Mouse (Mus musculus) midbrain, embryonic 11.5 days (tissue): ENCODE measurements at regions not wholly inside any gene's neighbourhood (a gene's known extent, or its start where the extent isn't known, plus 50 kb on each side); places are given as distances from the start of the nearest gene placed in this dataset.
A peak's percentile ranks its signal among the peaks of the same experiment; 100 is the strongest.

Experiments used
- ATAC-seq: fragments of 200-750 bp; cut with Nextera tagmentation; 2 replicates; pipeline ENCODE4 v1.8.0; 2017; ENCODE audit warnings: moderate TSS enrichment, moderate library complexity; ENCODE audit not compliant: low FRiP score
- DNase-seq: peaks from one replicate; pipeline ENCODE4 v3.0.0; 2015; ENCODE audit warnings: low spot score; ENCODE audit errors: missing footprints
- H3K27ac ChIP-seq: fragments of 300-500 bp; sonication (generic); 2 replicates; pipeline ENCODE4 v1.5.1; 2014; ENCODE audit warnings: low read depth, low read length
- H3K27me3 ChIP-seq: fragments of 300-500 bp; sonication (generic); 2 replicates; pipeline ENCODE4 v1.6.1; 2014; ENCODE audit warnings: mild to moderate bottlenecking, low read length, moderate library complexity, mixed read lengths; ENCODE audit not compliant: control insufficient read depth, insufficient read depth
- H3K36me3 ChIP-seq: fragments of 300-500 bp; sonication (generic); 2 replicates; pipeline ENCODE4 v1.6.1; 2014; ENCODE audit warnings: mild to moderate bottlenecking, low read length, moderate library complexity, mixed read lengths; ENCODE audit not compliant: control insufficient read depth, insufficient read depth
- H3K4me1 ChIP-seq: fragments of 300-500 bp; sonication (generic); 2 replicates; pipeline ENCODE4 v1.6.1; 2014; ENCODE audit warnings: low read length; ENCODE audit not compliant: control insufficient read depth, insufficient read depth
- H3K4me2 ChIP-seq: fragments of 300-500 bp; sonication (generic); 2 replicates; pipeline ENCODE4 v1.6.1; 2014; ENCODE audit warnings: mild to moderate bottlenecking, moderate library complexity
- H3K4me3 ChIP-seq: fragments of 300-500 bp; sonication (generic); 2 replicates; pipeline ENCODE4 v1.5.1; 2014; ENCODE audit warnings: low read depth, low read length
- H3K9ac ChIP-seq: fragments of 300-500 bp; sonication (generic); 2 replicates; pipeline ENCODE4 v1.6.1; 2014; ENCODE audit warnings: low read length
- H3K9me3 ChIP-seq: fragments of 300-500 bp; sonication (generic); 2 replicates; pipeline ENCODE4 v1.6.1; 2016; ENCODE audit warnings: low read length; ENCODE audit not compliant: control insufficient read depth
- WGBS: fragments of 180-500 bp; shearing (Covaris S2); extraction: QIAGEN DNeasy Blood & Tissue Kit; methylation state at CpG from one replicate; pipeline ENCODE4 v1.1.7; 2014; 5-methylcytosine and 5-hydroxymethylcytosine counted together

DNA sequence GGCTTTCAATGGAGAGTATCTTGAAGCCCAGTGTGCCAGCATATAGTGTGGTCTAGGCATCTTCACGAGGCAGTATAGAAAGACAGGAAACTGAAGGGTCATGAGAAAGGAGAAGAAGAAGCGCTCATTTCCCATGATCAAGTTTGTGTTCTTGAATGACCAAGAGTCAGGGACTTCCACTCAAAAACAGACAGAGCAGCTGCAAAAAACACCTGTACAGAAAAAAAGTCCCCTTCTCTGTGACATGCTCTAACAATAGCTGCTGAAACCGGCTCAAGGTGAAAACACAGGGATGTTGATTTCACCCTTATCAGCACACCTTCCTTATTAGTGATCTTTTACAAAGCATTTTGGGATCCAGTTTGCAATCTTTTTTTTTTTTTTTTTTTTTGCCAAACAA is 90.6 kb upstream of the Fam98a start:
- Histone ChIP-seq H3K4me2 (no peak overlapping the region), H3K4me3 (no peak overlapping the region), H3K9ac (no peak overlapping the region), H3K9me3 (no peaks in the 10 kb centered on the region), H3K4me1 (0 out of 2 replicates have a peak, but pooled peaks cover 2% of the 10 kb centered on the region), H3K27me3 (no peaks in the 10 kb centered on the region), H3K27ac (no peak overlapping the region), H3K36me3 (no peaks in the 10 kb centered on the region)
- WGBS = 85% methylated on average over 3 of the region's 3 CpGs
- DNase-seq (no peak), ATAC-seq (no peak)

- Histone ChIP-seq H3K9ac (no peak overlapping the region), H3K4me1 (0 out of 2 replicates have a peak, but pooled peaks cover 2% of the 10 kb centered on the region), H3K9me3 (no peaks in the 10 kb centered on the region), H3K4me2 (no peak overlapping the region), H3K36me3 (no peaks in the 10 kb centered on the region), H3K27ac (no peak overlapping the region), H3K27me3 (no peaks in the 10 kb centered on the region), H3K4me3 (no peak overlapping the region)
- DNase-seq (no peak), ATAC-seq (no peak)
- WGBS = 57% methylated on average over 6 of the region's 6 CpGs
Observed at GRCm38 (mm10) chr17:75641010-75641498, 89.3 kb upstream of the Fam98a start.

GRCm38 (mm10) chr17:75640575-75640974 is 88.8 kb upstream of the Fam98a start:
- H3K4me2 ChIP-seq = no peak overlapping the region
- H3K9ac ChIP-seq = no peak overlapping the region
- H3K27me3 ChIP-seq = no peaks in the 10 kb centered on the region
- no peak overlapping the region for H3K27ac ChIP-seq
- 79% methylated on average over 5 of the region's 5 CpGs for WGBS
- no peak overlapping the region for H3K4me3 ChIP-seq
- H3K4me1 ChIP-seq = 0 out of 2 replicates have a peak, but pooled peaks cover 2% of the 10 kb centered on the region
- no peak for DNase-seq
- no peaks in the 10 kb centered on the region for H3K9me3 ChIP-seq
- no peaks in the 10 kb centered on the region for H3K36me3 ChIP-seq
- no peak for ATAC-seq

DNA sequence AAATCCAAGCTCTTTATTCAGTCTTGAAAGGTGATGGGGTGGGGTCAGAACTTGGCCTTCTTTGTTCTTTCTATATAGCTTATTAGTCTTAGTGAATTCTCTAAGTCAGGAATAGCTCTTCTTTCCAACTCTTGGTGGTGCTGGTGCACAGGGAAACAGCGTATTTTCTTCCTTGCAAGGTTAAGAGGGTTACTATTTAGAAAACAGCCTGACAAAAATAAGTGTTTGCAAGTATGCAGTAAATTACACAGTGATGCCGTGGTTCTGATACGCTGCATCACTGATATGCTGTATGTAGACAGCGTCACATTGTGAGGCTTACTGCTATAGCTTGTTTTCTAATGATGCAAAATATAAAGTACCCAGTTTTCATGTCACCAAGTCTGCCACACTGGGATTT is 78.1 kb upstream of the Fam98a start:
- no peak overlapping the region for H3K9ac ChIP-seq
- H3K4me1 ChIP-seq = no peaks in the 10 kb centered on the region
- no peak overlapping the region for H3K4me3 ChIP-seq
- ATAC-seq (no peak), DNase-seq (no peak)
- no peak overlapping the region for H3K27ac ChIP-seq
- WGBS = 87% methylated on average over 4 of the region's 4 CpGs
- no peaks in the 10 kb centered on the region for H3K9me3 ChIP-seq
- no peak overlapping the region for H3K4me2 ChIP-seq
- no peaks in the 10 kb centered on the region for H3K36me3 ChIP-seq
- no peaks in the 10 kb centered on the region for H3K27me3 ChIP-seq

- ATAC-seq (peak; percentile 28; the same call in 1 of the 2 replicates), DNase-seq (no peak)
- Histone ChIP-seq H3K9ac (no peak overlapping the region), H3K27me3 (no peaks in the 10 kb centered on the region), H3K4me3 (no peak overlapping the region), H3K36me3 (no peaks in the 10 kb centered on the region), H3K27ac (no peak overlapping the region), H3K4me1 (no peaks in the 10 kb centered on the region), H3K4me2 (no peak overlapping the region), H3K9me3 (no peaks in the 10 kb centered on the region)
- WGBS = 71% methylated on average over 3 of the region's 3 CpGs
Observed at GRCm38 (mm10) chr17:75619472-75619871, 67.7 kb upstream of the Fam98a start.

GRCm38 (mm10) chr17:75618514-75618913 is 66.8 kb upstream of the Fam98a start:
- DNase-seq (no peak), ATAC-seq (no peak)
- no peak overlapping the region for H3K27ac ChIP-seq
- WGBS = 92% methylated on average over 3 of the region's 3 CpGs
- H3K4me1 ChIP-seq = no peaks in the 10 kb centered on the region
- H3K4me3 ChIP-seq = no peak overlapping the region
- no peaks in the 10 kb centered on the region for H3K27me3 ChIP-seq
- no peaks in the 10 kb centered on the region for H3K36me3 ChIP-seq
- no peaks in the 10 kb centered on the region for H3K9me3 ChIP-seq
- H3K4me2 ChIP-seq = no peak overlapping the region
- H3K9ac ChIP-seq = no peak overlapping the region

DNA sequence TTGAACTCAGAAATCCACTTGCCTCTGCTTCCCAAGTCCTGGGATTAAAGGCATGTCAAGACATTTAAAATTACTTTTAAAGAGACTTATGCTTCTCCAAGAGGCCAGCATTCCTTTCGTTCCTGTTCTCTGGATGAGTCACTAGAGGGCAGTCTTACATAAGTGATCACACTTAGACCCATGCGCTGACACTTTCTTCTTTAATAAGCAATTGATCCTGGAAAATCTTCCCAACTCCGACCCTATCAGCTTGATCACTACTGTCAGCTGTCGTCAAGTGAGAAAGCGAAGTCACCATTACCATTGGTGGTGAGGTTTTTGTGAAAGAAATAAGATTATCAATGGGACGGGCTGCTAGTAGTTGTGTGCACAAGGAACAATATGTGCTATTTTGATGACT is 65.5 kb upstream of the Fam98a start:
- no peak overlapping the region for H3K4me3 ChIP-seq
- H3K27ac ChIP-seq = no peak overlapping the region
- H3K4me2 ChIP-seq = no peak overlapping the region
- ATAC-seq = peak; percentile 80
- H3K9ac ChIP-seq = no peak overlapping the region
- peak; percentile 92 for DNase-seq
- H3K9me3 ChIP-seq = no peaks in the 10 kb centered on the region
- 17% methylated on average over 6 of the region's 6 CpGs for WGBS
- H3K36me3 ChIP-seq = no peaks in the 10 kb centered on the region
- no peaks in the 10 kb centered on the region for H3K27me3 ChIP-seq
- no peaks in the 10 kb centered on the region for H3K4me1 ChIP-seq

DNA sequence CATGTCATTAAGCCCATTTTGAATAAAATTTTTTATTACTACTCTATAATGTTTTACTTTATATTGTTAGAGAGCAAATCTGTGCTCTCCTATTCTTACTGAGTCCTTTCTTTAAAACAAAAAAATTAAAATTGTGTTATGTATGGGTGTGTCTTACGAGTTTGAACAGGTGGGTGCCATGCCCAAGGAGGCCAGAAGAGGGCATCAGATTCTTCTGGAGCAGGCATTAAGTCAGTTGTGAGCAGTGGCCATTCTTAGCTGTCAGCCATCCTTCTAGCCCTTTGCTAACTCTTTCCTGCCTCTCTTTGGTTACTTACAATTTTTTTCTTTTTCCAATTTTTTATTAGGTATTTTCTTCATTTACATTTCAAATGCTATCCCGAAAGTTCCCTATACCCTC is 63.6 kb upstream of the Fam98a start:
- Histone ChIP-seq H3K27me3 (no peaks in the 10 kb centered on the region), H3K9ac (no peak overlapping the region), H3K4me3 (no peak overlapping the region), H3K36me3 (no peaks in the 10 kb centered on the region), H3K27ac (no peak overlapping the region), H3K4me1 (no peaks in the 10 kb centered on the region), H3K9me3 (no peaks in the 10 kb centered on the region), H3K4me2 (no peak overlapping the region)
- DNase-seq (no peak), ATAC-seq (no peak)
- WGBS = 82% methylated on average over 2 of the region's 2 CpGs

DNA sequence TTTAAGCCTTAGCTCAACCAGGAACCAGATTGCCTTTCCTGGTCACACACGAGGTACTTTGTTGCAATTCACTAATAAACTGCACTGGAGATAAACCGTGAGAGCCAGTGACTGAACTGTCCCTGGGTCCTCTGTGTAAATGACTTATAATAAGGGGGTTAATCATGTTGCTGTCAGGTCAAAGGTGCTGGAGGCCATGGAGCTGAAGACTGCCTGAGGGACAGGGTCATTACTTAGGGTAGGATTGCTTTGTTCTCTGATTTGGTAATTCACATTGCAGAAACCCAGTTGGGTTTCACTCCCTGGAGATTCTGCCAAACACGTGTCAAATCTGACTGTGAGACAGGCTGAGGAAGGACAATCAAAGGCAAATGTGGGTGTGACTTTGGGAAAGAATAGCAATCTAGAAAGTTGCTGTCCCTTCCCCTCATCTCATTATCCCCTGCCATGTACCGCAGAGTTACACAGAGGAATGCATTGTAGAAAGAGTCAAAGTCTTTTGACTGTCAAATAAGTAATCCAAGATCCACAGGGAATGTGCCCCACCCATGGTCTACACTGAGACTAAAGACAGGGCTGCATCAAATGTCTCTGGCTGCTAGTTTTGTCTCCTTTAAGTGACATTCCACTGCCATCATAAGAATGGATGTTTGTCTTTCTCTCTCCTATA is 51.8 kb upstream of the Fam98a start:
- ATAC-seq (peak; percentile 68), DNase-seq (no peak)
- Histone ChIP-seq H3K9ac (no peak overlapping the region), H3K36me3 (no peaks in the 10 kb centered on the region), H3K4me2 (no peak overlapping the region), H3K4me3 (no peak overlapping the region), H3K9me3 (no peaks in the 10 kb centered on the region), H3K27me3 (no peaks in the 10 kb centered on the region), H3K4me1 (peaks cover 6% of the 10 kb centered on the region; the same call in 1 of the 2 replicates), H3K27ac (no peak overlapping the region)
- 22% methylated on average over 4 of the region's 4 CpGs for WGBS
